Mouse (Mus musculus): ENCODE measurements at regions not wholly inside any gene's neighbourhood (a gene's known extent, or its start where the extent isn't known, plus 50 kb on each side); places are given as distances from the start of the nearest gene placed in this dataset.

- H3K27me3 ChIP-seq (ENCODE audit: control insufficient read depth, insufficient read depth, low read length) = no peaks in the 10 kb centered on the region
- no peaks in the 10 kb centered on the region for H3K36me3 ChIP-seq (ENCODE audit: control insufficient read depth, insufficient read depth, low read length)
- DNase-seq (peak; percentile 63), ATAC-seq (ENCODE audit: low FRiP score, low TSS enrichment) (peak; percentile 34; the same call in 1 of the 2 replicates)
- H3K4me2 ChIP-seq (ENCODE audit: low read length) = no peak overlapping the region
- H3K27ac ChIP-seq (replicated peaks; ENCODE audit: low read depth, low read length) = no peak overlapping the region
- no peaks in the 10 kb centered on the region for H3K4me1 ChIP-seq (ENCODE audit: control insufficient read depth, insufficient read depth, low read length)
- H3K4me3 ChIP-seq (replicated peaks; ENCODE audit: low read depth, low read length) = no peak overlapping the region
- WGBS = 2% methylated on average over 1 of the region's 1 CpGs
- H3K9me3 ChIP-seq (ENCODE audit: control insufficient read depth, low read length) = no peaks in the 10 kb centered on the region
- H3K9ac ChIP-seq (replicated peaks; ENCODE audit: low read length) = no peak overlapping the region
These were observed 672.7 kb upstream of the Dpp10 start for GRCm38 (mm10) chr1:124718065-124718464.

DNA sequence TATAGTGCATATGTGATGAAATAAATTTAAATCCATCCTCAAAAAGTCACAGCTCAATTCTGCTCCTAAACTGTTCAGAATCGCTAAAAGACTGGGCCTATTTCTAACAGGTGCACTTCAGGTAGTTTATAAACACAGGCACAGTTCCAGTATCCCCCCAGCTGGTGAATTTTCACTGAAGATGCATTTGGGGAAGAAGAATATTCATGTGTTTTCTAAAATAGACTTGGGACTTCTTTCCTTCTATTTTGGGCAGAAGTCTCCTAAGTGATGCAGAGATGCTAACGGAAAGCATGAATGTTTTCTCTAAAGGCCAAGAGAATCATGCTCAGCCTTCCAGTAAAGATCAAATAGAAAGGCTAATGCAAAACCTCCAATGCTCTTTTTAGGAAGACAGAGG, 660.9 kb upstream of the Dpp10 start:
- Histone ChIP-seq H3K27ac (replicated peaks; ENCODE audit: low read depth, low read length) (no peak overlapping the region), H3K36me3 (ENCODE audit: control insufficient read depth, insufficient read depth, low read length) (no peaks in the 10 kb centered on the region), H3K9ac (replicated peaks; ENCODE audit: low read length) (no peak overlapping the region), H3K4me1 (ENCODE audit: control insufficient read depth, insufficient read depth, low read length) (no peaks in the 10 kb centered on the region), H3K4me2 (ENCODE audit: low read length) (no peak overlapping the region), H3K9me3 (ENCODE audit: control insufficient read depth, low read length) (no peaks in the 10 kb centered on the region), H3K4me3 (replicated peaks; ENCODE audit: low read depth, low read length) (no peak overlapping the region), H3K27me3 (ENCODE audit: control insufficient read depth, insufficient read depth, low read length) (no peaks in the 10 kb centered on the region)
- DNase-seq (no peak), ATAC-seq (ENCODE audit: low FRiP score, low TSS enrichment) (no peak)
- whole genome bisulfite sequencing = 87% methylated on average over 2 of the region's 2 CpGs

DNA sequence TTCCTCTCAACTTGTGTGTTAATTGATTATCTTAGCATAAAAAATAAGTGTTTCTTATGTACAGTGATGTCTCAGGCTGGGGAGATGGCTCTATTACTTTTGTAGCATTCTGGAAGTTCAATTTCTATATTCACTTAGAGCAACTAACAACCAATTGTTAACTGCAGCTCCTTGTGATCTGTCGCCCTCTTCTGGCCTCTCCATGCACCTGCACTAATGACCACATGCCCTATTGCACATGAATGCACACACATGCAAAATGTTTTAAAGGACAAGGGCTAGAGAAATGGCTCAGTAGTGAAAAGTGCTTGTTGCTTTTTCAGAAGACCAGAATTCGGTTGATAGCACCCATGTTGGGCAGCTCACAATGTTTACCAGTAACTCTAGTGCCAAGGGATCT, 629.1 kb upstream of the Dpp10 start:
- ATAC-seq (ENCODE audit: low FRiP score, low TSS enrichment) (no peak), DNase-seq (peak; percentile 30)
- no peak overlapping the region for H3K4me2 ChIP-seq (ENCODE audit: low read length)
- H3K9me3 ChIP-seq (ENCODE audit: control insufficient read depth, low read length) = no peaks in the 10 kb centered on the region
- no peaks in the 10 kb centered on the region for H3K4me1 ChIP-seq (ENCODE audit: control insufficient read depth, insufficient read depth, low read length)
- H3K9ac ChIP-seq (replicated peaks; ENCODE audit: low read length) = no peak overlapping the region
- no peak overlapping the region for H3K27ac ChIP-seq (replicated peaks; ENCODE audit: low read depth, low read length)
- H3K4me3 ChIP-seq (replicated peaks; ENCODE audit: low read depth, low read length) = no peak overlapping the region
- no peaks in the 10 kb centered on the region for H3K36me3 ChIP-seq (ENCODE audit: control insufficient read depth, insufficient read depth, low read length)
- H3K27me3 ChIP-seq (ENCODE audit: control insufficient read depth, insufficient read depth, low read length) = no peaks in the 10 kb centered on the region
- WGBS = 29% methylated on average over 2 of the region's 2 CpGs

DNA sequence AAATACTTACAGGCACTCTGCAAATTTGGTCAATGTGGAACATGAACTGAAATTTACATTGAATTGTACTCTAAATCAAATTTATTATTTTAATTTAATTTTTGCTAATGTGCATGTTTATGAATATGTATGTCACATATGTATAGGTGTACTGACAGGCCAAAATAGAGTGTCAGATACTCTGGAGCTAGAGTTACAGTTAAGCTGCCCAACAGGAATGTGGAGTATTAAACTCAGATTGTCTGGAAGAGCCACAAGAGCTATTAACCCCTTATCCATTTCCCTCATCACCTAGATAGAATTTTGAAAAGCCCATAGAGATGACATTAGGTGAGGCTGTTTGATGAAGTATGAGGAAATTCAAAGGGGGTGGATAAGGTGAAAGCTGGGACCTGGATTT, 607.5 kb upstream of the Dpp10 start:
- ATAC-seq (ENCODE audit: low FRiP score, low TSS enrichment) = no peak; the same call in 1 of the 2 replicates
- H3K27me3 ChIP-seq (ENCODE audit: control insufficient read depth, insufficient read depth, low read length) = no peaks in the 10 kb centered on the region
- no peak for DNase-seq
- no peak overlapping the region for H3K27ac ChIP-seq (replicated peaks; ENCODE audit: low read depth, low read length)
- H3K4me1 ChIP-seq (ENCODE audit: control insufficient read depth, insufficient read depth, low read length) = no peaks in the 10 kb centered on the region
- H3K4me2 ChIP-seq (ENCODE audit: low read length) = no peak overlapping the region
- no peaks in the 10 kb centered on the region for H3K36me3 ChIP-seq (ENCODE audit: control insufficient read depth, insufficient read depth, low read length)
- H3K9ac ChIP-seq (replicated peaks; ENCODE audit: low read length) = no peak overlapping the region
- H3K4me3 ChIP-seq (replicated peaks; ENCODE audit: low read depth, low read length) = no peak overlapping the region
- peaks cover 3% of the 10 kb centered on the region; the same call in 1 of the 2 replicates for H3K9me3 ChIP-seq (ENCODE audit: control insufficient read depth, low read length)

DNA sequence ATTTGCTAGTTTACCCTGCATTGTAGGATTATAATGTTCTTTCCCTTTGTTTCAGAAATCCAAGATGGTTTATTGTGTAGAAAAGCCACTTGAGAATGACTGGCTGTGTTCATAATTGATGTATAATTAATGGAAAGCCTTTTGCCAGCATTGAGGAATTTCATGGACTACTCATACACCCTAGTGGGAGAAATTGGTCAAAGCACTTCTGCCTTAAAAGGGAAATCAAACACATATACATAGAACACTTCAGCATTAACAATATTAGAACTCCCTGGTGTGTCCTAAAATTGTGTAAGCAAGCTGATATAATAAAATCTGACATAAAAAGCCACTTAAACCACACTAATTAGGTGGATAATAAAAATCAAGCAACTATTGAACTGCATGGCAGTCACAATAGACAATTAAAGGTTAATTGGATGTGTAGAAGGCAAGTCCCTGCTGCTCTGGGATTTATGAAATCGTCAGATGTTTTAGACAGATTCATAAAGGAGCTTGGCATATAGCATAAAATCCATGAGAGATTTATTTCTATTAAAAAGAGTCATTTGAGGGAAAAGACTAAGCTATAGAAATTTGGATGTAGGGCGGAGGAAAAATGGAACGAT, 607.0 kb upstream of the Dpp10 start:
- Histone ChIP-seq H3K36me3 (ENCODE audit: control insufficient read depth, insufficient read depth, low read length) (no peaks in the 10 kb centered on the region), H3K4me3 (replicated peaks; ENCODE audit: low read depth, low read length) (no peak overlapping the region), H3K9me3 (ENCODE audit: control insufficient read depth, low read length) (peaks cover 3% of the 10 kb centered on the region; the same call in 1 of the 2 replicates), H3K27ac (replicated peaks; ENCODE audit: low read depth, low read length) (no peak overlapping the region), H3K4me2 (ENCODE audit: low read length) (no peak overlapping the region), H3K9ac (replicated peaks; ENCODE audit: low read length) (no peak overlapping the region), H3K27me3 (ENCODE audit: control insufficient read depth, insufficient read depth, low read length) (no peaks in the 10 kb centered on the region), H3K4me1 (ENCODE audit: control insufficient read depth, insufficient read depth, low read length) (no peaks in the 10 kb centered on the region)
- ATAC-seq (ENCODE audit: low FRiP score, low TSS enrichment) = peak; percentile 48; the same call in 1 of the 2 replicates
- DNase-seq = peak; percentile 80
- WGBS = 72% methylated on average over 3 of the region's 3 CpGs

DNA sequence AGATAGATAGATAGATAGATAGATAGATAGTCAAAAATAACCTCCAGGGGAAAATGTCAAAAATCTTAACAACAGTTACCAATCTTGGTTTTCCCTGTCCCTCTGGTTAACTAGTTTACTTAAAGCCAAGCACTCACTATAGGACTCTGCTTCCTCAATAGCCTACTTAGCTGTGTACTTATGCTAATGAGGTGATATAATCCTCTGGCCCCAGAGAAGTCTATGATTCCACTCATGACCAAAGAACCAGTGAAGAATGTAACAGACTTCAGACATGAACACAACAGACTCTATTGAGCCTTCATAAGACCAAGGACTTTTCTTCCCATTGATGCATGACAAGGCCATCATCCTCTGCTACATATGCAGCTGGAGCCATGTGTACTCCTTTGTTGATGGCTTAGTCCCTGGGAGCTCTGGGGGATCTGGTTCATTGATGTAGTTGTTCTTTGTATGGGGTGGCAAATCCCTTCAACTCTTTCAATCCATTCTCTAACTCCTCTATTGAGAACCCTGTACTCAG, 589.9 kb upstream of the Dpp10 start:
- Histone ChIP-seq H3K36me3 (ENCODE audit: control insufficient read depth, insufficient read depth, low read length) (no peaks in the 10 kb centered on the region), H3K9ac (replicated peaks; ENCODE audit: low read length) (no peak overlapping the region), H3K4me3 (replicated peaks; ENCODE audit: low read depth, low read length) (no peak overlapping the region), H3K27me3 (ENCODE audit: control insufficient read depth, insufficient read depth, low read length) (no peaks in the 10 kb centered on the region), H3K27ac (replicated peaks; ENCODE audit: low read depth, low read length) (no peak overlapping the region), H3K4me2 (ENCODE audit: low read length) (no peak overlapping the region), H3K9me3 (ENCODE audit: control insufficient read depth, low read length) (no peaks in the 10 kb centered on the region), H3K4me1 (ENCODE audit: control insufficient read depth, insufficient read depth, low read length) (no peaks in the 10 kb centered on the region)
- DNase-seq (no peak), ATAC-seq (ENCODE audit: low FRiP score, low TSS enrichment) (no peak)

DNA sequence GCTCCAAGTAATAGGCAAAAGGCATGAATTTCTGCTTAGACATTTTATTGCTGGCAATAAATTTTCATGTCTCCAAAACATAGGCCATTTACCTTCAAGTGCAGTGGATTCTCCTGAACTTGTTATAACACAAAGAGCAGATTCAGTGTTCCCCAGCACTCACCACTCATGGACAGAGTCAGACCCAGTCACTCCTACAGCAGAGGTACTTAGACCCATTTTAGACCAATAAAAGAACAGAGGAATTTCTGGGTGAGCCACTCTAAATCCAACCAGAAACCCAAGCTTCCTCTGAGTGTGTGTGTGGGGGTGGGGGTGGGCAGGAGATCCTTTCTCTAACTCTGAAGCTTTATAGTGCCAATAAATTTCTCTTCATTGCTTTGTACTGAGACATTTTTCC, 584.7 kb upstream of the Dpp10 start:
- Histone ChIP-seq H3K27me3 (ENCODE audit: control insufficient read depth, insufficient read depth, low read length) (no peaks in the 10 kb centered on the region), H3K4me3 (replicated peaks; ENCODE audit: low read depth, low read length) (no peak overlapping the region), H3K9ac (replicated peaks; ENCODE audit: low read length) (no peak overlapping the region), H3K4me2 (ENCODE audit: low read length) (no peak overlapping the region), H3K4me1 (ENCODE audit: control insufficient read depth, insufficient read depth, low read length) (no peaks in the 10 kb centered on the region), H3K9me3 (ENCODE audit: control insufficient read depth, low read length) (no peaks in the 10 kb centered on the region), H3K36me3 (ENCODE audit: control insufficient read depth, insufficient read depth, low read length) (no peaks in the 10 kb centered on the region), H3K27ac (replicated peaks; ENCODE audit: low read depth, low read length) (no peak overlapping the region)
- DNase-seq (no peak), ATAC-seq (ENCODE audit: low FRiP score, low TSS enrichment) (no peak)

GRCm38 (mm10) chr1:124584620-124585019, 539.3 kb upstream of the Dpp10 start:
- Histone ChIP-seq H3K4me3 (replicated peaks; ENCODE audit: low read depth, low read length) (no peak overlapping the region), H3K27me3 (ENCODE audit: control insufficient read depth, insufficient read depth, low read length) (no peaks in the 10 kb centered on the region), H3K9me3 (ENCODE audit: control insufficient read depth, low read length) (no peaks in the 10 kb centered on the region), H3K4me1 (ENCODE audit: control insufficient read depth, insufficient read depth, low read length) (no peaks in the 10 kb centered on the region), H3K36me3 (ENCODE audit: control insufficient read depth, insufficient read depth, low read length) (no peaks in the 10 kb centered on the region), H3K9ac (replicated peaks; ENCODE audit: low read length) (no peak overlapping the region), H3K27ac (replicated peaks; ENCODE audit: low read depth, low read length) (no peak overlapping the region), H3K4me2 (ENCODE audit: low read length) (no peak overlapping the region)
- ATAC-seq (ENCODE audit: low FRiP score, low TSS enrichment) = no peak
- 88% methylated on average over 1 of the region's 1 CpGs for WGBS
- DNase-seq = no peak

All from midbrain, embryonic 14.5 days (tissue).